Mouse (Mus musculus): ENCODE data around the gene Pole3. TPM values are rescaled to one million over a fixed set of nuclear protein-coding genes. Genes with fewer than 3 reads are reported as not detected.

Gene Pole3
- total and polyA plus RNA-seq, 3 experiments = 36.3 to 73.9 (median 37.2) TPM

- Histone ChIP-seq H3K9me3 (replicated peaks) (no peaks in the 10 kb centered on the region), H3K36me3 (replicated peaks) (peaks cover 45% of the 10 kb centered on the region), H3K4me3 (ENCODE audit: low read depth, low read length) (peak overlapping the region; percentile 77; the same call in 1 of the 2 replicates), H3K4me1 (ENCODE audit: insufficient read depth, low read depth, low read length) (peaks cover 83% of the 10 kb centered on the region), H3K27me3 (ENCODE audit: insufficient read depth, low read length) (no peaks in the 10 kb centered on the region)
- TF ChIP-seq GATA2 (IDR thresholded peaks at IDR 0.05; ENCODE audit: borderline replicate concordance, low read depth, low read length) (no peak), TAL1 (conservative IDR thresholded peaks at IDR 0.05; ENCODE audit: low read depth, low read length) (no peak), CTCF (IDR thresholded peaks at IDR 0.05; ENCODE audit: low read depth, low read length) (no peak), POLR2AphosphoS5 (IDR thresholded peaks at IDR 0.05; ENCODE audit: insufficient replicate concordance, low read depth, low read length) (no peak)
- DNase-seq (ENCODE audit: low spot score) (no peak), ATAC-seq (ENCODE audit: extremely low read depth, insufficient number of reproducible peaks, low FRiP score, poor library complexity, severe bottlenecking) (no peak)
Measured at GRCm38 (mm10) chr4:62517046-62517445, 7.8 kb downstream of the Pole3 start.

DNA sequence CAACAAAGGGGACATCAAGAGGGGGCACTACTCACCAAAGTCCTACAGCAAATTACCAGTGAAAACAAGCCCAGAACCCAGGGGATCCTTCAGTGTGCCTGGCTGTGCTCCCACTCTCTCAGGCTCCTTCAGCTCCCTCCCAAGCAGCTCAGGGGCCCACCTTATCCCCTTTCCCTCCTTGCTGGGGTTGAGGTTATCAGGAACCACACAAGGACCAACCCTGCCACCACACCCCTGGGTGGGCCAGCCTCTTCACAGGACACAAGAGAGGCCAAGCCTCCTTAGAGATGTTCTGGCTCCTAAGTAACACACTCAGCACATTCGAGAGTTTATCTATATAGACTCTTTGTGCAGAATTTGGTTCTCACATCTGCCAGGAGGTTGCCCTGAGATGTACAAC, 8.3 kb downstream of the Pole3 start:
- Histone ChIP-seq H3K4me3 (ENCODE audit: low read depth, low read length) (peak overlapping the region; percentile 77; the same call in 1 of the 2 replicates), H3K4me1 (ENCODE audit: insufficient read depth, low read depth, low read length) (peaks cover 84% of the 10 kb centered on the region), H3K9me3 (replicated peaks) (no peaks in the 10 kb centered on the region), H3K27me3 (ENCODE audit: insufficient read depth, low read length) (no peaks in the 10 kb centered on the region), H3K36me3 (replicated peaks) (peaks cover 48% of the 10 kb centered on the region)
- TF ChIP-seq TAL1 (conservative IDR thresholded peaks at IDR 0.05; ENCODE audit: low read depth, low read length) (peak; percentile 95), POLR2AphosphoS5 (IDR thresholded peaks at IDR 0.05; ENCODE audit: insufficient replicate concordance, low read depth, low read length) (no peak), CTCF (IDR thresholded peaks at IDR 0.05; ENCODE audit: low read depth, low read length) (no peak), GATA1 (IDR thresholded peaks at IDR 0.05; ENCODE audit: borderline replicate concordance, low read length) (no peak)
- peak; percentile 96 for DNase-seq (ENCODE audit: low spot score)
- peak; percentile 71 for ATAC-seq (ENCODE audit: extremely low read depth, insufficient number of reproducible peaks, low FRiP score, poor library complexity, severe bottlenecking)

- no peaks in the 10 kb centered on the region for H3K9me3 ChIP-seq (replicated peaks)
- ATAC-seq (ENCODE audit: extremely low read depth, insufficient number of reproducible peaks, low FRiP score, poor library complexity, severe bottlenecking) (no peak), DNase-seq (ENCODE audit: low spot score) (no peak)
- TF ChIP-seq GATA2 (IDR thresholded peaks at IDR 0.05; ENCODE audit: borderline replicate concordance, low read depth, low read length) (no peak), CTCF (IDR thresholded peaks at IDR 0.05; ENCODE audit: low read depth, low read length) (no peak), TAL1 (conservative IDR thresholded peaks at IDR 0.05; ENCODE audit: low read depth, low read length) (no peak), GATA1 (IDR thresholded peaks at IDR 0.05; ENCODE audit: borderline replicate concordance, low read length) (no peak), POLR2AphosphoS5 (IDR thresholded peaks at IDR 0.05; ENCODE audit: insufficient replicate concordance, low read depth, low read length) (no peak)
- H3K4me3 ChIP-seq (ENCODE audit: low read depth, low read length) = peak overlapping the region; percentile 77
- H3K36me3 ChIP-seq (replicated peaks) = peaks cover 51% of the 10 kb centered on the region
- H3K4me1 ChIP-seq (ENCODE audit: insufficient read depth, low read depth, low read length) = peaks cover 86% of the 10 kb centered on the region
- H3K27me3 ChIP-seq (ENCODE audit: insufficient read depth, low read length) = no peaks in the 10 kb centered on the region
Measured at GRCm38 (mm10) chr4:62516079-62516478, 8.8 kb downstream of the Pole3 start.

GRCm38 (mm10) chr4:62515490-62515889, 9.4 kb downstream of the Pole3 start:
- TF ChIP-seq CTCF (IDR thresholded peaks at IDR 0.05; ENCODE audit: low read depth, low read length) (no peak), TAL1 (conservative IDR thresholded peaks at IDR 0.05; ENCODE audit: low read depth, low read length) (no peak), GATA2 (IDR thresholded peaks at IDR 0.05; ENCODE audit: borderline replicate concordance, low read depth, low read length) (no peak), GATA1 (IDR thresholded peaks at IDR 0.05; ENCODE audit: borderline replicate concordance, low read length) (no peak), POLR2AphosphoS5 (IDR thresholded peaks at IDR 0.05; ENCODE audit: insufficient replicate concordance, low read depth, low read length) (no peak)
- Histone ChIP-seq H3K4me3 (ENCODE audit: low read depth, low read length) (peak overlapping the region; percentile 77; the same call in 1 of the 2 replicates), H3K9me3 (replicated peaks) (no peaks in the 10 kb centered on the region), H3K36me3 (replicated peaks) (peaks cover 57% of the 10 kb centered on the region), H3K4me1 (ENCODE audit: insufficient read depth, low read depth, low read length) (peaks cover 86% of the 10 kb centered on the region), H3K27me3 (ENCODE audit: insufficient read depth, low read length) (no peaks in the 10 kb centered on the region)
- ATAC-seq (ENCODE audit: extremely low read depth, insufficient number of reproducible peaks, low FRiP score, poor library complexity, severe bottlenecking) = no peak
- peak; percentile 65 for DNase-seq (ENCODE audit: low spot score)

GRCm38 (mm10) chr4:62514995-62515394, 9.9 kb downstream of the Pole3 start:
- H3K4me3 ChIP-seq (ENCODE audit: low read depth, low read length) = peak overlapping the region; percentile 77; the same call in 1 of the 2 replicates
- DNase-seq (ENCODE audit: low spot score) = no peak
- peaks cover 62% of the 10 kb centered on the region for H3K36me3 ChIP-seq (replicated peaks)
- H3K27me3 ChIP-seq (ENCODE audit: insufficient read depth, low read length) = no peaks in the 10 kb centered on the region
- peaks cover 90% of the 10 kb centered on the region for H3K4me1 ChIP-seq (ENCODE audit: insufficient read depth, low read depth, low read length)
- H3K9me3 ChIP-seq (replicated peaks) = no peaks in the 10 kb centered on the region
- no peak for ATAC-seq (ENCODE audit: extremely low read depth, insufficient number of reproducible peaks, low FRiP score, poor library complexity, severe bottlenecking)
- TF ChIP-seq TAL1 (conservative IDR thresholded peaks at IDR 0.05; ENCODE audit: low read depth, low read length) = no peak

- Histone ChIP-seq H3K9me3 (replicated peaks) (no peaks in the 10 kb centered on the region), H3K36me3 (replicated peaks) (peaks cover 71% of the 10 kb centered on the region), H3K4me1 (ENCODE audit: insufficient read depth, low read depth, low read length) (peaks cover 92% of the 10 kb centered on the region), H3K4me3 (ENCODE audit: low read depth, low read length) (peak overlapping the region; percentile 24; the same call in 1 of the 2 replicates), H3K27me3 (ENCODE audit: insufficient read depth, low read length) (no peaks in the 10 kb centered on the region)
- no peak for DNase-seq (ENCODE audit: low spot score)
- ATAC-seq (ENCODE audit: extremely low read depth, insufficient number of reproducible peaks, low FRiP score, poor library complexity, severe bottlenecking) = no peak
- no peak for TF ChIP-seq CTCF (IDR thresholded peaks at IDR 0.05; ENCODE audit: low read depth, low read length)
- no peak for TF ChIP-seq GATA1 (IDR thresholded peaks at IDR 0.05; ENCODE audit: borderline replicate concordance, low read length)
- no peak for TF ChIP-seq POLR2AphosphoS5 (IDR thresholded peaks at IDR 0.05; ENCODE audit: insufficient replicate concordance, low read depth, low read length)
- no peak for TF ChIP-seq TAL1 (conservative IDR thresholded peaks at IDR 0.05; ENCODE audit: low read depth, low read length)
- TF ChIP-seq GATA2 (IDR thresholded peaks at IDR 0.05; ENCODE audit: borderline replicate concordance, low read depth, low read length) = no peak
Measured at GRCm38 (mm10) chr4:62513998-62514506, 10.8 kb downstream of the Pole3 start.
